In the genomic region with DNA sequence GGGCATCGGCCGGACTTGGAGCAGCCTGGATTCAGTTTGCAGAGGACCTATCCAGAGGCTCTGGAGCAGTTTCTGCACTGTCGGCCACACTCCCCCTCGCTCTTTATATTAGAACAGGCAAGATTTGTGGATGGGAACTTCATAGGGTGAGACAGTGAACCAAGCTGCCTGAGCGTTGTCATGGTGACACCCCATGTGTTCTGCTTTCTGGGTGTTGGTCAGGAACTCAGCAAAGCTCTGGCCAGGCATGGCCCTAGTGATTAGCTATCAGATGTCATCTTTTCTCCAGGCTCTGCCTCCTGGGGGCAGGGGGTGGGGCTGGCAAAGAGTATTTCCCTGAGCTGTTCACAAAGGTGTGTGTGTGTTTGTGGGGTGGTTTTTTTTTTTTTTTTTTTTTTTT, we compare ENCODE assay signal across 10 mouse cellular contexts. TPM values are rescaled to one million over a fixed set of nuclear protein-coding genes. Genes with fewer than 3 reads are reported as not detected.
DNase-seq lines count a peak whose midpoint lies in the region; ATAC-seq and TF ChIP-seq lines count a peak whose summit lies in the region.
"Had no signal": no experiment of that assay in that cellular context is flagged by ENCODE, and none has a peak within 500 bp of the region (broad histone marks: within the 10 kb centered on the region; RNA-seq: fewer than 3 reads in every experiment).

No protein-coding gene starts in this region.

- H3K4me3 ChIP-seq in forebrain, embryonic 10.5 days: no peak overlapping the region
- no peak overlapping the region for H3K4me3 ChIP-seq in forebrain, embryonic 13.5 days
- H3K4me3 ChIP-seq in heart, adult 2 months: no peak overlapping the region
- H3K4me3 ChIP-seq: midbrain, embryonic 12.5 days had no signal

- ATAC-seq in forebrain, embryonic 13.5 days: no peak
- ATAC-seq in hematopoietic stem cell, adult 5-6 weeks (replicated peaks in 1 of 2; ENCODE audit: insufficient read depth in 1 of 2, low FRiP score in 2 of 2, low TSS enrichment in 1 of 2, low read depth in 1 of 2, poor library complexity in 2 of 2, severe bottlenecking in 2 of 2): peak; percentile 74 to 80

- peaks cover 13% of the 10 kb centered on the region for H3K4me1 ChIP-seq in forebrain, embryonic 10.5 days
- peaks cover 5% of the 10 kb centered on the region for H3K4me1 ChIP-seq in forebrain, embryonic 13.5 days
- H3K4me1 ChIP-seq in heart, adult 2 months (ENCODE audit: control insufficient read depth, insufficient read depth, low read length): no peaks in the 10 kb centered on the region

- DNase-seq in forebrain, embryonic 10.5 days (ENCODE audit: extremely low spot score, low spot score): no peak
- DNase-seq in left cerebral cortex, postnatal 4 days: peak; percentile 38
- no peak for DNase-seq in left cerebral cortex, adult 9 months (ENCODE audit: low spot score in 2 of 2)
- peak; percentile 42 for DNase-seq in retina, postnatal 1 day
- no peak for DNase-seq in heart, adult 2 months
- DNase-seq in spleen, postnatal 10 days (ENCODE audit: low spot score in 2 of 2): no peak
- DNase-seq: layer of hippocampus, adult 9-11 months had no signal

- no peak for TF ChIP-seq CTCF in heart, adult 2 months (IDR thresholded peaks at IDR 0.05)

- no peaks in the 10 kb centered on the region for H3K36me3 ChIP-seq in forebrain, embryonic 10.5 days (replicated peaks)
- H3K36me3 ChIP-seq in forebrain, embryonic 13.5 days (ENCODE audit: poor library complexity, severe bottlenecking): no peaks in the 10 kb centered on the region
- H3K36me3 ChIP-seq in heart, adult 2 months (ENCODE audit: control insufficient read depth, insufficient read depth, low read length): no peaks in the 10 kb centered on the region
- H3K36me3 ChIP-seq: midbrain, embryonic 12.5 days had no signal

- TF ChIP-seq EP300 in heart, adult 2 months (IDR thresholded peaks at IDR 0.05; ENCODE audit: insufficient read depth, low read depth, low read length): no peak

- no peaks in the 10 kb centered on the region for H3K79me2 ChIP-seq in heart, adult 2 months (replicated peaks; ENCODE audit: control insufficient read depth, insufficient read depth, low read length)

- peak overlapping the region; percentile 40; the same call in 1 of the 2 replicates for H3K27ac ChIP-seq in forebrain, embryonic 10.5 days
- no peak overlapping the region for H3K27ac ChIP-seq in forebrain, embryonic 13.5 days
- no peak overlapping the region for H3K27ac ChIP-seq in heart, adult 2 months
- H3K27ac ChIP-seq: midbrain, embryonic 12.5 days had no signal

- no peak overlapping the region for H3K4me2 ChIP-seq in forebrain, embryonic 13.5 days
- H3K4me2 ChIP-seq: midbrain, embryonic 12.5 days had no signal

- H3K27me3 ChIP-seq in forebrain, embryonic 10.5 days (ENCODE audit: poor library complexity, severe bottlenecking): no peaks in the 10 kb centered on the region
- no peaks in the 10 kb centered on the region for H3K27me3 ChIP-seq in forebrain, embryonic 13.5 days
- H3K27me3 ChIP-seq in heart, adult 2 months (ENCODE audit: control insufficient read depth, insufficient read depth, low read length): no peaks in the 10 kb centered on the region
- H3K27me3 ChIP-seq: midbrain, embryonic 12.5 days had no signal

- intact Hi-C loops in left cerebral cortex, postnatal 4 days (cut with DNase I): no loop called here
- intact Hi-C loops in heart, adult 2 months (cut with DNase I): no loop called here

- no peak for TF ChIP-seq POLR2A in heart, adult 2 months (IDR thresholded peaks at IDR 0.05; ENCODE audit: insufficient read depth, low read depth, low read length)

- WGBS in forebrain, embryonic 10.5 days: 60% methylated on average over 5 of the region's 5 CpGs
- WGBS in forebrain, embryonic 13.5 days: 53% methylated on average over 5 of the region's 5 CpGs
- WGBS in heart, adult 2 months: 69% methylated on average over 5 of the region's 5 CpGs

- no peak overlapping the region for H3K9ac ChIP-seq in forebrain, embryonic 13.5 days
- no peak overlapping the region for H3K9ac ChIP-seq in heart, adult 2 months (ENCODE audit: low read depth, low read length)
- H3K9ac ChIP-seq: midbrain, embryonic 12.5 days had no signal

- no peaks in the 10 kb centered on the region for H3K9me3 ChIP-seq in forebrain, embryonic 10.5 days
- H3K9me3 ChIP-seq in forebrain, embryonic 13.5 days (replicated peaks): no peaks in the 10 kb centered on the region
- H3K9me3 ChIP-seq: midbrain, embryonic 12.5 days had no signal

RNA-seq across cellular contexts. Expression of gene Guca2b, which starts 23.8 kb away (rescaled TPM):
- not detected in 2 replicates for polyA plus RNA-seq in forebrain, embryonic 10.5 days (2016; fragmentation: Nextera tagmentation; extraction: Ambion mirVana)
- polyA plus RNA-seq in forebrain, embryonic 13.5 days (2015; fragmentation: Nextera tagmentation; extraction: Ambion mirVana): not detected in 2 replicates
- not detected for total RNA-seq in left cerebral cortex, postnatal 4 days (2021)
- total RNA-seq in hematopoietic stem cell, adult 5-6 weeks (2017): not detected in 2 replicates
- total RNA-seq in heart, adult 2 months (2021): under 1 TPM; 0.44 to 0.68 TPM
- polyA plus RNA-seq in heart, adult 2 months (2012; rRNA removed): 0.35 TPM in 1 of 2 replicates, not detected in the other
- polyA plus RNA-seq: midbrain, embryonic 12.5 days had no signal

RNA-seq across cellular contexts. Expression of gene Guca2a, which starts 45.1 kb away (rescaled TPM):
- polyA plus RNA-seq in forebrain, embryonic 10.5 days (2016; fragmentation: Nextera tagmentation; extraction: Ambion mirVana): not detected in 2 replicates
- not detected in 2 replicates for polyA plus RNA-seq in forebrain, embryonic 13.5 days (2015; fragmentation: Nextera tagmentation; extraction: Ambion mirVana)
- total RNA-seq in left cerebral cortex, postnatal 4 days (2021): not detected
- total RNA-seq in hematopoietic stem cell, adult 5-6 weeks (2017): not detected in 2 replicates
- total RNA-seq in heart, adult 2 months (2021): not detected
- polyA plus RNA-seq in heart, adult 2 months (2012; rRNA removed): 0.21 TPM in 1 of 2 replicates, not detected in the other
- polyA plus RNA-seq: midbrain, embryonic 12.5 days had no signal

RNA-seq across cellular contexts. Expression of gene Hivep3, which starts 51.0 kb away (rescaled TPM):
- polyA plus RNA-seq in forebrain, embryonic 10.5 days (2016; fragmentation: Nextera tagmentation; extraction: Ambion mirVana): 0.89 and 1.4 TPM in 2 replicates
- polyA plus RNA-seq in forebrain, embryonic 13.5 days (2015; fragmentation: Nextera tagmentation; extraction: Ambion mirVana): 8.8 and 10.5 TPM in 2 replicates
- 10 to 100 TPM; 63.9 to 64.4 TPM for total RNA-seq in left cerebral cortex, postnatal 4 days (2021)
- 10.1 and 16.2 TPM in 2 replicates for total RNA-seq in hematopoietic stem cell, adult 5-6 weeks (2017)
- total RNA-seq in heart, adult 2 months (2021): 1 to 10 TPM; 5.1 to 8.2 TPM
- polyA plus RNA-seq in heart, adult 2 months (2012; rRNA removed): 6.0 and 9.3 TPM in 2 replicates

Comparison
In these comparisons a context has a peak if more than half of its experiments do, and no peak if none do; other contexts are left out.
1. DNase-seq: peak in left cerebral cortex, postnatal 4 days (single experiment) and retina, postnatal 1 day (single experiment); none in forebrain, embryonic 10.5 days (single experiment), left cerebral cortex, adult 9 months (0 of 2), heart, adult 2 months (0 of 2) and spleen, postnatal 10 days (0 of 2).